Mouse (Mus musculus) brain, adult 2 months (tissue): Measurements from ENCODE around the gene Mpi.

Experiments
- DNase-seq: peaks from one replicate; pipeline ENCODE4 v3.0.0; 2011; ENCODE audit warnings: low read depth, low spot score

Mpi gene

DNA sequence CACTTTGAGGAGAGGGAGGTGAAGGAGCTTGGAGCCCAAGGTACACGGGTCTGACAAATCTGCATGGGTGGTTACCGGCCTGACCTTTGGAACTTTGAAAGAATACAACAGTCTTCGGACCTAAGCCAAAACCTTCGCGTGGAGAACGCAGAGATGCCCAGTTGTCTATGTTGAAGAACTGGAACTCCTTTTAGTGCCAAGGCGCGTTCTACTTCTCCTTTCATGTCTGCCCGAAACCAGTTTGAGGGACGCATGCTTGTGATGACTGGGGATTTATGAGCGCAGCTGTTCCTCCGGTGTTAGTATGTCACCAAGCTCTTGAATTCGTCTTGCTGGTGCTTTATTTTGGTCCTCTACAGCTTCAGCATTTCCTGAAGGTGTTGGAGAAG lies 9.1 kb upstream of the Mpi start:
- no peak for DNase-seq

DNA sequence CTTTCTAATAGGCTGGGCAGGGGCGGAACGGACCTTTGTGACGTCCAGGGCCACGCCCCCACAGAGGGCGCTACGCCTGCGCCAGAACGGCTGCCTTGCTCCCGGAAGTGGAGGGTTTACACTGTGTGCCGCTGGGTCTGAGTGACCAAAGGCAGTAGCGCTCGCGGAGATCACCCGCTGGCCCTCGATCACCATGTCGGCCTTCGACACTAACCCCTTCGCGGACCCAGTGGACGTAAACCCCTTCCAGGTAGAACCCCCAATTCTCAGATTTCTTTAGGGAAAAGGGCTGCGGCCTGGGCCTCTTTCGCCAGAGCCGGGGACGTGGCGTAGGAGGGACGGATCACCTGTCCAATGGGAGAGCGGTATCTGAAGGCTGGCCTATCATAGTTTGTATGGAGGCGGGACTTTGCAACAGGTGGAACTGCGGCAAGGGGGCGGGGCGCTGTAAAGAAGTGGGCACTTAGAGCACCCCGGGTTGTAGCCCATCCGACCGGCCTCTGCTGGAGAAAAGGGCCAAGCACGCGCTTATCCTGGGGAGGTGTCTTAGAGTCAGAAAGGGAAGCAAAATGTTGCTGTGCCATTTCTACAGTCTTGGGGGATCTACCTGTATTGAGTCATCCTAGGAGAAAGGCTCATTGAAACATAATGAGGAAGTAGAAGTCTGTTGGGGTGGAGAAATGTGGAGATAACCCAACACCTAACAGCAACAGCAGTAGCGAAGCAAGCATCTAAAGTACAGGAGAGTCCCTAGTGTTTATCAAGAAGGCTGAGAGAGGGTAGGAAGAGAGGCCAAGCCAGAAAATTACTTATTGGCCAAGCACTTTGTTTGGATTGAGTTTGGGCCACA lies 8.5 kb upstream of the Mpi start, which contains the start of gene Scamp2:
Gene Scamp2, plus strand, starts transcription at position 83 of the 850 bp plus-strand sequence.
- peak; percentile 97 for DNase-seq

DNA sequence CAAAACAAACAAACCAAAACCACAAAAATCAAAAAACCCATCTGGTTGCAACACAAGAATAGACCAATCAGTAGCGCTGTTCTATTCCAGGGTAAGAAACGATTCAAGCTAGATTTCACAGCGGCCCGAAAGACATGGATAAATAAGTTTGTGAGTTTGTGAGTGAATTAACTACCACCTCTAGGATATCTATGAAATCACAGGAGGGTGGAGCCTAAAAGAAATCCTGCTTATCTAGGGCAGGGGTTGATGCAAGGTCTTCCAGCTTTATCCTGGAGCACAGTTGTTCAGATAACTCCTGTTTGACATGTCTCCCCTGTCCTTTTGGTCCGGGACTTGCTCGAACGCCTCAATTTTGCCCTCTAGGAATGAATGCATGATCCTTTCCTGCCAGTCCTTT lies 7.7 kb upstream of the Mpi start:
- DNase-seq, result peak; percentile 52

DNA sequence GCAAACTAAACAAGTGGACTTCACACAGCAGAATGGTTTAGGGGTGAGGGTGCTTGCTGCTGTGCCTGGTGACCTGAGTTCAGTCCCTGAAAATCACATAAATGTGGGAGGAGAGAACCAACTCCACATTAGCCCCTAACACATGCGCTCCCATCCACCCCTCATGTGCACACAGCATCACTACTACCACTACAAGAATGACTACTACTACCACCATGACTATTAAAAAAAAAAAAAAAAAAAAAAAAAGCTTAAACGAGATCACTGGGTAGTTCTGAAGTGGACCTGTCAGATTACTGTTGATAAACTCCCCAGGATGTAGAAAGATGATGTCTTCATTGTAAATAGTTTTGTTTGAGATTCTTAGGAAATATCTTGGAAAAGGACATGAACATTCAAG lies 7.0 kb upstream of the Mpi start:
- DNase-seq, result no peak

DNA sequence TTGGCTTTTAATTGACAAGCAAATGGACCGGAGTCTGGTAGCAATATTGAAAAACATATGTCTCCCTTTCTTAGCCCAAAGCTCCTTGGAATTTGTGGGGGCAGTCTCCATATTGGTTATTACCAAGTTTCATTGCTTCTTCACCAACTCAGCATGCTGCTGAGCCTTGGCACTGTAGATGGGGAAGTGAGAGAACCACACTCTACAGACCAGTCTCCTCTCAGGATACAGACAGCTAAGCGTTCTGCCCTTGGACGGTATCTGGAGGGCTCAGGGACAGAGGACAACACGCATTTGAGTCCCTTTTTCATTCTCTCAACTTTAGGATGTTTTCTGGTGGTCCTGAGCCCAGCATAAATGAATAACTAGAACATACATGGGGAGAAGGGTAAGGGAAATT lies 6.1 kb upstream of the Mpi start:
- DNase-seq, result no peak

DNA sequence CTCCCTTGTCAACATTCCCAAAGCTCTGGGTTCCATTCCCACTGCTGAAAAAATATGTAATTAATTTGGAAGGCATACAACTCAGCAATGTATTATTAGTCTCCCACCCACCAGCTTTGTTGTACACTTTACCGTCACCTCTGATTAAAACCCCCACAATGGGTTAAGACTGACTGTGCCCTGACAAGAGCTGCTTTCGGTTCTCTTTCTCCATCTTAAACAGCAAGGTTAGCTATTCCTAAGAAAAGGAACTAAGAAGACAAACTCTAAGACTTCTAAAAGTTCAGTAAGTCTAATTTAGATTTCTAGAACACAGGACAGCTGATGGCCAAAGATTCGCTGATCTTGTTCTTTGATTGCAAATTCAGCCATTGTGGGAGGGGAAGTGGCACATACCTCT lies 4.7 kb upstream of the Mpi start:
- DNase-seq, result no peak

DNA sequence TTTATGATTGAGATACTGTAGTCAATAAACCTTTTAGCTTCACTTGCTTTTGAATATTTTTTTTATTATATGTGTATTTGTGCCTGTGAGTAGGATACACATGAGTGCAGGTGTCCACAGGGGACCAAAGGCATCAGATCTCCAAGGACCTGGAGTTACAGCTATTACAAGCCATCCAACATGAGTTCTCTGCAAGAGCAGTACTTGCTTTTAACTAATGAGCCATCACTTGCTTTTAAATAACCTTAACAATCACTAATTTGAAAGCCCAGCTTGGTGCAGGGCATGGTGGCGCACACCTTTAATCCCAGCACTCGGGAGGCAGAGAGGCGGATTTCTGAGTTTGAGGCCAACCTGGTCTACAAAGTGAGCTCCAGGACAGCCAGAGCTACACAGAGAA lies 2.2 kb upstream of the Mpi start:
- DNase-seq, result no peak

DNA sequence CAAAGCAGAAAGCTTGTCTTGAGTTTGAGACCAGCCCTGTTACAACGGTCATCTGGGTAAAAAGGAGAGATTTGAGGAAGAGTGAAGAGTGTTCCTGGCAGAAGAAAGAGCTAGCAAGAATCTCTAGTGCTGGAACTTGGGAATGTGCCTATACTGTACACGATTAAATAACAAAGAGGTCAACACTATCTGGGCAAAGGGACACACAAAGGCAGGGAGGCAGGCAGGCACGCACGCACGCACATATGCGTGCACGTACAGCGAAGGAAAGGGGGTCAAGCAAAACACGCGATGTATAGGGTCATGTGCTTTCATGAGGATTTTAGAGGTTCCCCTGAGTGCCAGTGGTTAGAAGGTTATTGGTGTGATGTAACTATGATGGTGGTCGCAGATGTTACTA lies 556 bp upstream of the Mpi start:
- DNase-seq, result no peak

DNA sequence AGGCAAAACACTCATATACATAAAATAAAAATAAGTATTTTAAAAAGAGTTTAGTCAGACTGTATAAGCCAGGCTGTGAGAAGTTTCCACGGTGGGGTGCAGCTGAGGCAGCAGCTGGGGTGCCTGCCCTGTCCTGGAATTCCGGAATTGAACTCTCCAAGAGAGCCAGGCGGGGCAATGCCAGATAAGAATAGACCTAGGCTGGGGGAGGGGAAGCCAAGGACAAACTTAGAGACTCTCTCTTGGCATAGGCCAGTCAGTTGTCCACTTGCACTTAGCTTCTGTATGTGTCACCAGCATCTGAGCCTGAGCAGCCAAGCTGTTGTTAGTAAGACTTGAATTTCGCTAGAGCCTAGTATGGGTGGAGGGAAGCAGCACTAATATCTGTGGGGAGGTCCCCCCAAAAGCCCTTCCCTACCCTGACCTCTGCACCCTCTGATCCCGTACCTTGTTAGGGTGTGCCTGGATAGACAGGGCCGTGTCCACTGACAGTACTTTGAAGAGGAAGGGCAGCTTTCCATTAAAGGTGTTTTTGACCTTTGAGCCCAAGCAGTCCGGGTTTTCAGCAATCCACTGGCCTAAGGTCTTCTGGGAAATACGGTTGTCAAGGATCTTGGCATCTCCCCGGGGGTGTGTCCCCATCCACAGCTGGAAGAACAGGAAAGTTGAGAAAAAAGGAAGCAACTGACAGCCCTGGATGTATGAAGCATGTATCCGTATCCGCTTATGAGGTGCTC lies 2.3 kb downstream of the Mpi start:
- no peak for DNase-seq

DNA sequence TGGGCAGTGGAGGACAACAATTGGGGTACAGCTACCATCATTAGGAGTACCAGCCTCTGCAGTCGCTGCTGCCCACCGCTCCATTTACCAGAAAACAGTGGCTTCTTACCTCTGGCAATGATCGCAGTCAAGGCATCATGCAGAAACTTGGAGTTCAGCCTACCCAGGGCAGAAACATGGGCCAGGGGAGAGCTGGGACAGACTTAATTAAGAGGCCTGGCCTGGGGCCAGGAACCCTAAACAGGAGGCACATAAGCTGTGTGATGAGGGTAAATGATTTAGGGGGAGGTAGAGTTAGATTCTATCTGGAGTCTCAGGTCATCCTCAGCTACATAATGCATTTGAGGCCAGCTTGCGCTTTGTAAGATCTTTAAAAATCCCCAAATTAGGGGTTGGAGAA lies 3.4 kb downstream of the Mpi start:
- DNase-seq, result no peak

DNA sequence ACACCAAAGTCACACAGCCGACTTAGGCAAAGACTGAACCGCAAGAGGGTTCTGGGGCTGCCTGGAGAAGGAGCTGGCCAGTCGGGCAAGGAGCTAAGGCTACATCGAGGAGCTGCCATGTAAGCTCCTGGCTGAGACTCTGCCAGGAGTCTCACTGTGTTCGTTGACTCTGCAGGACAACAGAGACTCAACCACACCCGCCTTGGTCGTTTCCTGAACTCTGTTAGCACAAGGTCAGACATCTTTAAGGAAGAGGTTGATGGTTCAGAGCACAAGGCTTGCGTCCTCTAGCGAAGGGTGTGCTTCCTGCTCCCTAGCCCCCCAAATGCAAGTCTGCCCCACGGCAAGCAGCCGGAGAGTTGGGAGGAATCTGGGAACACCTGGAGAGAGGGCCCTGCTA lies 4.7 kb downstream of the Mpi start:
- no peak for DNase-seq

DNA sequence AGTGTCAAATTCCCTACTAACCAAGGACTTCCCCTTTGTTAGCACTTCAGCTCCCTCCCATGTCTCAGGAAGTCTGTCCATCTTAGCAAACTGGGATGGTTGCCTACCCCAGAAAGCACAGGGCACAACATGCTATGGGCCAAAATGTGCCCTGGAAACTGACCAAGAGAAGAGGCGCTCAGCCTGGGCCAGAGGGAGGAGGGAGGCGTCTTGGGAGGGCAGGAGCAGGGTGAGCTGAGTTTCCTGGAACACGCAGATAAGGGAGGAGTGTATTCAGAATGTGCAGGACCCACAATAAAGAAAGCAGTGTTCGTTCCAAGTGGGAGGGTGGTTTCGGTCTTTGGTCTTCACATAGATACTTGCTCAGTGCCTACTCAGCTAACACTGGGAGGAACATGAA lies 5.3 kb downstream of the Mpi start:
- DNase-seq, result peak; percentile 55

DNA sequence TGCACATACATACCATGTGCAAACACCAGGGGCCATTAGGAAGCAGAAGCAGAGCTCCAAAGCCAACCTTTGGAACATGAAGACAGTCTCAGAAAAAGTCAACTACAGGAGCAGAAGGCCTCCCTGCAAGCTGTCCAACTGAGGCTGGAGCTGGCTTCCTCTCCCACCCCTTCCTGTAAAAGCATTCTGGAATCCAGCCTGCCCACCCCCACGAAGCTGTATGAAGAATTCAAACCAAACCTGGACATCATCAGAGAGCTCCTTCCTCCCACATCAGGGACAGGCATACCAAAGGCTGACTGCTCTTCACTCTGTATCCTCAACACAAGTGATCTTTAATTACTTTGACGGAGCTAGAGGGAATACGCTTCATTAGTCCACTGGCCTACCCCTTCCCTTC lies 8.6 kb downstream of the Mpi start:
- peak; percentile 57 for DNase-seq

DNA sequence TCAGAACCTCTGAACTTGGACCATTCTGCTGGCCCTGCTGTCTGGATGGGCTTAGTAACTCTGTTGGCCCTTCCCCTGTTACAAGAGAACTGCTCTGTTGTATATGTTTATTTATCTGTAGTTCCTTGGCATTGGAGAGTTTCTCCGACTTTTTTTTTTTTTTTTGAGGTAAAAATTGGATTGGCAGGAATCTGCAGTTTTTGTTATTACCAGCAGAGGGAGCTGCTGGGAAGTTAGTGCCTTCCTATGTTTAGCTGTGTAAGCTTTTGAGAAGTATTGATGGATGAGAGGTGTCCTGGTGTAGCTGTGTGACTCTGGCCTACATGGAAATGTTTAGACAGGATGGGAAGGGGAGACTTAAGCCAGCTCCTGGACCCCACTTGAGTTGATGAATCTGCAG lies 11.3 kb downstream of the Mpi start:
- peak; percentile 72 for DNase-seq

DNA sequence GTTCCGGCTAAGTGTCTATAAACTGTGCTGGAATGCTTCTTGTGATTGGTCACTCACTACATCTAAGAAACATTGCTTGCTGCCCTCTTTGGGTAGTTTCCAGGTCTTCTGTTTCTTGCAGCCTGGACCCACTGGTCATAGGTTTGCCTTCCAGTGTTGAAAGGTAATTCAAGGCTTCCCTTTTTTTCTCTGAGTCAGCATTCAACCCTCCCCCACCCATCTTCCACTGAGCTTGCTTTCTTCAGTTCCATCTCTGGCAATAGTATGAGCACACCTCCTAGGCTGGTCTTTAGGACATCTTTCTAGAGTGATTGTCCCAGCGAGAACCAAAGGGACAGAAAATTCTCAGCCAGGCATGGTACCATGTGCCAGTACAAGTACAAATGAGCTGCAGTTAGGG lies 13.0 kb downstream of the Mpi start:
- DNase-seq, result no peak

DNA sequence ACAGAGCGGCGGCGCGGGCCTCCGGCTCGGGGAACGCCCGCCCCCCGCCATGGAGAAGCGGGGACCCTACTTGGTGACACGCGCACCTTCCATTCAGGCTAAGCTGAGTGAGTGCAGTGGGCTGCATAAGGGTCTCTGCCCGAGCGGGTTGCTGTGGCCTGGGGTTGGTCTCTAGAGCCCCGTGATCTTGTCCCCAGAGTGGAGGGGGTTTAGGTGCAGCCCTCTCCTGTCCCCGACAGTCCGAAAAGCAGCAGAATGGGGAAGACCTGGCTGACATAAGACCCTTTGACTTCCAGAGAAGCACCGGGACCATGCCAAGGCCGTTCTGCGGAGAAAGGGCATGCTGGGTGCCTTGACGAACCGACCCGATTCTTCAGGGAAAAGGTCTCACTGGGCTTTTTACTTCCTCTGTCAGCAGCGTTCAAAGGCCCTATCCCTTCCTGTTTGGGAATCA lies 14.8 kb downstream of the Mpi start:
- peak; percentile 58 for DNase-seq

DNA sequence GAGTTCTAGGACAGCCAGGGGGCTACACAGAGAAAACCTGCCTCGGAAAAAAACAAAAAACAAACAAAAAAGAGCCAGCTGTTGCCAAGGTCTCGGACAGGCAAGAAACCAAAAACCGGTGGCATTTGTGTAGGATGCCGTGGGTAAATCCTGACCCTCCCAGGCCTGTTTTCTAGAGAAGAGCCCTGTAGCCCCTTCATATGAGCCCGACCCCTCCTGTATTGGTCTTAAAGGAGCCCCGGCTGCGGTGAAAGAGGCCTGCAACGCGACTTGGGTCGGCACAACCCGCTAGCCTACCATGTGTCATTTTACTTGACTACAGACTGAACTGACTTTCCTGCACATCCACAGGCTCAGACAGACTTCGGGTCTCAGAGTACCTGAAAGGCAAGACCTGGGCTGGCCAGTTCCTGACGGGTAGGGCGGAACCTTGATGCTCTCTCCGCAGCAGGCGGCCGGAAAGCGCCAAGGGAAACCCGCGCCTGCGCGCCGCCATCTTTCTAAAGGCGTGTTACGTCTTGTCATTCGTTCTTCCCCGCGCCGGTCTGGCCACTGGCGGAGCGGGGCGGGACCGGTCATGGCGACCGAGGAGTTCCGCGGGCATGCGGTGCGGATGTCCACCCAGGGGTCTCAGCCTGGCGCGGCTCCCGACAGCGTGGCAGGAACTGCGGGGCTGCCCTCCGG lies 15.4 kb downstream of the Mpi start, which contains the start of gene Fam219b:
Gene Fam219b, plus strand, starts transcription at position 485 of the 684 bp plus-strand sequence.
- peak; percentile 95 for DNase-seq

DNA sequence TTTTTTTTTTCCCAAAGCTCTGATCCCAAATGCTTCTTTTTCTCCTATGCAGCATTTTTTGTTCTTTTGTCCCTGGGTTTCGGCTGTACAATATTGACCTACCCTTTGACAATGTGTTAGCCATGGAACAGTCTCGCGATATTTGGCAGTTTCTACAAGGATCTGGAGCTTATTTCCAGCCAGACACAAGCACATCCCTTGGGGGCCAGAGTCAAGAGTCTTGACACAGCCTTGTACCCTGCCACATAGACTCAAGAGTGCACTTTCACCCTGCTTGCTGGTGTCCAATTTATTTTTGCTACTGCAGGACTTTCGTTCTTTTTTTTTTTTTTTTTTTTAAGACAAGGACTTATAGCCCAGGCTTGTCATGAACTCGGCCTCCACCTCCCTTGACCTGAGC lies 16.2 kb downstream of the Mpi start:
- no peak for DNase-seq

DNA sequence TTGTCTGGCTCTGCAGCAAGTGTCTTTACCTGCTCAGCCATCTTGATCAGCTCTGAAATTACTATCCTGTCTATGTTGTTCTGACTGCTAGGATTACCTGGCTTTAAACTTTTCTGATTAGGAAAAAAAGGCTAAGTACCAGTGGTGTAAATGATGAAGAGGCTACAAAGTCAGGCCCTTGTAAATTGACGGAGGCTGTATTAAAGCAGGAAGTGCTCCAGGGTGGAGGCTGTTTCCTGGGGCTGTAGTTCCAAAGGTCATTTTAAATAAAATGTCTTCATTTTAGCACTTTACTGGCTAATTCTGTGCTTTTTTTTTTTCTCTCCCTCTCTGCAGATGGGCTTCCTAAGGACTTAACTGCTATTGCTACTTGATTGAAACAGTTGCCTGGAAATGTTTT lies 20.6 kb downstream of the Mpi start:
- DNase-seq, result no peak

DNA sequence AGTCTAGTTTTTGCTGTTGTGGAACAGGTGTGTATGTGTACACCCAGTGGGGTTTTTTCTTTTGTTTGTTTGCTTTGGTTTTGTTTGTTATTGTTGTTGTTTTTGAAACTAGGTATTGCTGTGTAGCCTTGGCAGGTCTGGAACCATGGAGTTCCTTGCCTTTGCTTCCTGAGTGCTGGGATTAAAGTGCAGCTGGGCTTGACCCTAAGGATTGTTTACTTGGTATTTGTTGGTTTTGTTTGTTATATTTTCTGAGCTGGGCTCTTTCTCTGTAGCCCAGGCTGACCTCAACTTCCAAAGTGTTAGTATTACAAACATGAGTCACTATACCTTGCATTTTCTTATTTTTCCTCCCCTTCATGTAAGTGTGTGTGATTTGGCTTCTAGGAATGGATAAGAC lies 26.1 kb downstream of the Mpi start:
- DNase-seq, result no peak

DNA sequence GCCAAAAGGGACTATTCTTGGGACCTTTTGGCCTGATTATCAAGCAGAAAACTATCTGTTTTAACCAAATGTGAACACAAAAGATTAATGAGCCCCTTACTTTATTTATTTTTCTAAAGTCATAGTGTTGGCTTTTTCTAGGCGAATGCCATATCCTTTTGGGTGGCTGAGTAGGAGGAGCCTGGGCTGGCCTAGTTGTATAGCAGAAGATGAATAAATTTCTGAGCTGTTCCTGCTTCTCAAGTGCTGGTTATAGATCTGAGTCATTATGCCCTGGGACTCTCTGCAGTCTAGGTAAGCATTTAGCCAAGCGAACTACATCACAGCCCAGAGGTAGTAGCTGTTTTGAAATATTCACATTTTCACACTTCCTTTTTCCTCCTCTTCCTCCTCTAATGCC lies 27.0 kb downstream of the Mpi start:
- peak; percentile 69 for DNase-seq

DNA sequence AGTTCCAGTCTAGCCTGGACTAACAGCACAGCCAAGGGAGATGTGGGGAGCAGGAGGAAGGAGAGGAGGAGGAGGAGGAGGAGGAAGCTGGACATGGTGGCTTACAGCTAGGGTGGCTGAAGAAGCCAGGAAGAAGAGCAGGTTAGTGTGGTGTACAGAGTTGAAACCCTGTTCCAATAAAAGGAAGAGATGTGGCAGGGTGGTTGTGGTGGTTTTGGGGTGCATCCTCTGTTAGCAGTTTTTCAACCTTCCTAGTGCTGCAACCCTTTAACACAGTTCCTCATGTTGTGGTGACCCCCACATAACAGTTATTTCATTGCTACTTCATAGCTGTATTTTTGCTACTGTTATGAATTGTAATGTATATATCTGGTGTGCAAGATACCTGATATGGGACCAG lies 28.1 kb downstream of the Mpi start:
- DNase-seq, result no peak
